Mouse (Mus musculus) MEL-GATA-1-ER (cell line): Measurements from ENCODE around the gene Tysnd1.

Experiments used
- DNase-seq: peaks from one replicate; pipeline ENCODE4 v3.0.0-alpha.2; 2012; ENCODE audit warnings: low read depth; ENCODE audit errors: extremely low read depth

The Tysnd1 gene

GRCm38 (mm10) chr10:61680015-61680913 lies 15.1 kb upstream of the Tysnd1 start, which contains the start of gene Sar1a:
Gene Sar1a, plus strand, starts transcription at chr10:61680299.
- DNase-seq, result peak; percentile 86

GRCm38 (mm10) chr10:61689405-61689804 lies 5.9 kb upstream of the Tysnd1 start:
- no peak for DNase-seq

DNA sequence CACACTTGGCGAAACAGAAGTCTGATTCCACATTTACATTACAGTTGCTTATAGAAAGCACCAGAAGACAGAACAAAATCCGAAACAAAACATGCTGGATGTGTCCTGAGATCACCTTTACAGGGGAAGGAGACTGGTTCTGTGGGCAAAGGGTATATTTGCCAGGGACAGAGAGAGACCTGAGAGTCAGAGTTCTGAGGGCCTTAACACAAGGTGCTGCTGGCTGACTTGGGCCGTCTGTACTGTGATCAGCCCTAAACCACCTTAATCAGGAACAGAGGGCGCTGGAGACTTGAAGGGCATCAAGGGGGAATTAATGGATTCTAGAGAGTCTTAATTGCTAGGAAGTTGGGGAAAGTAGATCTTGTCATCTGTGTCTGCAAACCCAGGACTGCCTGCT lies 1.8 kb upstream of the Tysnd1 start:
- DNase-seq, result no peak

DNA sequence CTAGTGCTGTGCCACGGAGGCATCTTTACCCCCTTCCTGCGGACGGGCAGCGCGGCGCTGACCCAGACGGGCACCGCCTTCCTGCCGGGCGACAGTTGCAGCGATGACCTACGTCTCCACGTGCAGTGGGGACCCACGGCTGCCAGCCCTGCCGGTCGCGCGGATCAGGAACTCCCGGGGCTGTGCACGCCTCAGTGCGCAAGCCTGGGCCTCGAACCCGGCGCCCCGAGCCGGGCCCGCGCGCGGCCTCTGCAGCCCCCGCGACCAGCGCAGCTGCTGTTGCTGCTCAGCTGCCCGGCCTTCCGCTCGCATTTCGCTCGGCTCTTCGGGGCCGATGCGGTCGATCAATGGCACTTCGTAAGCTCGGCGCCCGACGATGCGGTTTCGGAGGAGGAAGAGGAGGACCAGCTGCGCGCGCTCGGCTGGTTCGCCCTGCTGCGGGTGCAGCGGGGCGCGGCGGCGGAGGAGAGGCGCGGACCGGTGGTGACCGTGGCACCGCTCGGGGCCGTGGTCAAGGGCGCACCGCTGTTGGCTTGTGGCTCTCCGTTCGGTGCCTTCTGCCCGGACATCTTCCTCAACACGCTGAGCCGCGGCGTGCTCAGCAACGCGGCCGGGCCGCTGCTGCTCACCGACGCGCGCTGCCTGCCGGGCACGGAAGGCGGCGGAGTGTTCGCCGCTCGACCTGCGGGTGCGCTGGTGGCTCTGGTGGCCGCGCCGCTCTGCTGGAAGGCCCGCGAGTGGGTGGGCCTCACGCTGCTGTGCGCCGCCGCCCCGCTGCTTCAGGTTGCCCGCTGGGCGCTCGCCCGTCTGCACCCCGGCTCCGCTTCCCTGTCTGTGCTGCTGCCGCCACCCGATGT lies 617 bp downstream of the Tysnd1 start:
- DNase-seq, result no peak

GRCm38 (mm10) chr10:61696560-61696823 lies 1.2 kb downstream of the Tysnd1 start:
- no peak for DNase-seq

GRCm38 (mm10) chr10:61697028-61697427 lies 1.7 kb downstream of the Tysnd1 start:
- DNase-seq, result no peak

- DNase-seq, result no peak
Observed at GRCm38 (mm10) chr10:61704663-61705062, 9.3 kb downstream of the Tysnd1 start.

DNA sequence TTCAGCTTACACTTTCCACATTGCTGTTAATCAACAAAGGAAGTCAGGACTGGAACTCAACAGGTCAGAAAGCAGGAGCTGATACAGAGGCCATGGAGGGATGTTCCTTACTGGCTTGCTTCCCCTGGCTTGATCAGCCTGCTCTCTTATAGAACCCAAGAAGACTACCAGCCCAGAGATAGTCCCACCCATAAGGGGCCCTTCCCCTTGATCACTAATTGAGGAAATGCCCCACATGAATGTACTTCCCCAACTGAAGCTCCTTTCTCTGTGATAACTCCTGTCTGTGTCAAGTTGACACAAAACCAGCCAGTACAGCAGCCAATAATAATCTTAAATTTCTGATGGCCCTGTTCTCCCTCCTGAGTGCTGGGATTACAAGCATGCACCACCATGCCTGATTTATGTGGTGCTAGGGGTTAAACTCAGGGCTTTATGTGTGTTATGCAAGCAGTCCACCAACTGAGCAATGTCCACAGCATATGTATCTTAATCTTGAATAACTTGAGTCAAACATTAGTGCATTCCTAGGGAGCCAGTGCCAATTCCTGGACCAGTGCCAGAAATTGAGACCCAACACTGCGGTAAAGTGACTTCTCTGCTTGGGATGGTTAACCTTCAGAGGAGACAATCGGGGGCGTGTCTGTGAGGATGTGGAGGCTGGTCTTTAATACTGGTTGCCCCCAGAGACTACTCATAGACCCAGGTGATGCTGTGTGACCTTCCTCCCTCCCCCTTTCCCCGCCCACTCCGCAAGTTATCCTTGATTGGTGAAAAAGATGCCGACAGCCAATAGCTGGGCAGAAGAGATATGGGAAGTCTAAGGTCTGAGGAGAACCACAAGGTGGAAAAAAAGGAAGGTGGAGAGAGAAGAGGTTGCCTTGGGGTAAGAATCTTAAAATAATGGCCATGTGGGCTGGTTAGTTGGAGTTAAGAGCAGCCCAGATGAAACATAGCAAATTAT lies 11.4 kb downstream of the Tysnd1 start:
- peak; percentile 88 for DNase-seq

DNA sequence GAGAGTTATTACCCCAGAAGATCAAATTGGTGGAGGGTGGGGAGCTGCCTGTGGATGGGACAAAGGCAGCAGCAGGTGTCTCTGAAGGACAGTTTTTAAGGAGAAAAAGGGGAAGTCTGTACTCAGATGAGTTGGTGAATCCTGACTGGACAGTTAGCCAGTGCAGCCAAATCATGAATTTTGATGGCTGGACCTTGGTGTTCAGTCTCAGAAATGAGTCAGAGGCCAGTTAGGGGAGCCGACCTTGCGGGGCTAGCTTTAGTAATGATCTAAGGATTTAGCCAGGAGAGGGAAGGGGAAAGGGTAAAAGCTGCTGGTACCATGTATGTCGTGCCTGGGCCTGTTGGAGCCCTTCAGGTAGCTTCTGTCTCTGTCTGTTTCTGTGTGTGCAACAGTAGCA lies 18.3 kb downstream of the Tysnd1 start:
- no peak for DNase-seq

DNA sequence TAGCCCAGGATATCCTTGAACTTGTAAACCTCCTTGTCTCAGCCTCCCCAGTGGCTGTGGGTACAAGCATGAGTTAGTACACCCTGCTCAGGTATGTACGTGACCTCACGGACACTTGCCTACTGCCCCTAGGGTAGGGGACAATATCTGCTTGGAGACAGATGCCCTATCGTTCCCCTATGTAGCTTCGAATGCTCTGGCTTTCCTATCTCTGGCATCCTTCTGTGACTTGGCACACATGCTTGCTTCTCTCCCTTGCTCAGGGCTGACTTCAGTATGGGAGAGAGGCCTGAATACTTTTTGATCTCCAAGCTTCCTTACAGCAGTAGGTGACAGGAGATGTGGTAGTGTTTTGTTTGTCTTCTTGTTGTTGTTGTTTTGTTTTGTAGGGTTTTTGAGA lies 18.8 kb downstream of the Tysnd1 start:
- no peak for DNase-seq

- no peak for DNase-seq
Observed at GRCm38 (mm10) chr10:61714771-61715461, 19.6 kb downstream of the Tysnd1 start, which contains the start of gene Aifm2. Gene Aifm2, plus strand, starts transcription at chr10:61715263.

DNA sequence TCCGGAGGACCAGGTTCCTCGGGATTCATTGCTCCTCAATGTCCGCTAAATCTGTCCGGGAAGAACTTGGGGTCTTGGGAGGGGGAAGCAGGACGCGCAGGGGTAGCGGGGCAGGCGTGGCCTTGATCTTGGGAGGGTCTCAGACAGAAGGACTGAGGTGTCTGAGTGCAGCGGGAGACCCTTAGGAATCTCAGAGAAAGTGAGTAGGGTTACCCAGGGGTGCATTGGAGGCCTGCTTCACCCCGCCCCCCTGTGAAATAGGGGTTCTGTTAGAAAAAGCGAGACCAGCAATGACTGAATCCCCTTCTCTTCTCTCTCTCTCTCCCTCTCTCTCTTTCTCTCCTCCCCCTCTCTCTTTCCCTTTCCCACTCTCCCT lies 20.1 kb downstream of the Tysnd1 start:
- DNase-seq, result no peak

DNA sequence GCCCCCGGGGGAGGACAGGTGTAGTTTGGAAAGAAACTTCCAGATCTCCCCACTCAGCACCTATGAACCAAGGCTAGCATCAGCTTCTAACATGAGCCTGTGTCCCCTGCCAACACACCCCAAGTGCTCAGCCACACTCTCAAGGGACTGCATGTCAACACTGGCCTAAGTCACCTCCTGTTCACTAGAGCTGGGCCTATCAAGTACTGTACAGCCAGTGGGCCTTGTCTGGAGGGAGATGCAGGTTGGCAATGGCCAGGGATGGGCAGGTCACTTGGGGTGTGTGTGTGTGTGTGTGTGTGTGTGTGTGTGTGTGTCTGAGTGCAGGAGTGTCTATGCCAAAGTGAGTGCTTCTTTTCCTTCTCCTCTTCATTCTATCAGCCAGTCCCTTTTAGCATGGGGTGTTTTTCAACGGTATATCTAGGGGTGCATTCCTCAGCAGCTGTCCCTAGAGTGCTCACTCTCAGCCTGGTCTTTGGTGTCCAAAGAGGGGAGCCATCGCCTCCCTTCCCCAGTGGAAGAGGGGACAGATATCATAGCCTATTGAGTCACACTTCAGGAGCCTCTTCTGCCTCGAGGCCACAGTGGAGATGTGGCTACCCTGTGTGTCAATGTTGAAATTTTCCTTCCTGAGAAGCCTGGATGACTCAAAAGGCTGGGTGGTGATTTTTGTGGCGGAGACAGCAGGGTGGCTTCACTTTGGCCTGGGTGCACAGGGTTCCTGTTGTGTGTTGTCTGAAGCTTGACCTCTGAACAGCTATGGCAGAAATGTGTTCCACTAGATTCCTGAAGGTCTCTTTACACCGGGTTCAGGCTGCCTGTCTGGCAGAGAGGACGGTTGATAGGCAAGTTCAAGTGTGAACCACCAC lies 20.9 kb downstream of the Tysnd1 start:
- DNase-seq, result no peak

DNA sequence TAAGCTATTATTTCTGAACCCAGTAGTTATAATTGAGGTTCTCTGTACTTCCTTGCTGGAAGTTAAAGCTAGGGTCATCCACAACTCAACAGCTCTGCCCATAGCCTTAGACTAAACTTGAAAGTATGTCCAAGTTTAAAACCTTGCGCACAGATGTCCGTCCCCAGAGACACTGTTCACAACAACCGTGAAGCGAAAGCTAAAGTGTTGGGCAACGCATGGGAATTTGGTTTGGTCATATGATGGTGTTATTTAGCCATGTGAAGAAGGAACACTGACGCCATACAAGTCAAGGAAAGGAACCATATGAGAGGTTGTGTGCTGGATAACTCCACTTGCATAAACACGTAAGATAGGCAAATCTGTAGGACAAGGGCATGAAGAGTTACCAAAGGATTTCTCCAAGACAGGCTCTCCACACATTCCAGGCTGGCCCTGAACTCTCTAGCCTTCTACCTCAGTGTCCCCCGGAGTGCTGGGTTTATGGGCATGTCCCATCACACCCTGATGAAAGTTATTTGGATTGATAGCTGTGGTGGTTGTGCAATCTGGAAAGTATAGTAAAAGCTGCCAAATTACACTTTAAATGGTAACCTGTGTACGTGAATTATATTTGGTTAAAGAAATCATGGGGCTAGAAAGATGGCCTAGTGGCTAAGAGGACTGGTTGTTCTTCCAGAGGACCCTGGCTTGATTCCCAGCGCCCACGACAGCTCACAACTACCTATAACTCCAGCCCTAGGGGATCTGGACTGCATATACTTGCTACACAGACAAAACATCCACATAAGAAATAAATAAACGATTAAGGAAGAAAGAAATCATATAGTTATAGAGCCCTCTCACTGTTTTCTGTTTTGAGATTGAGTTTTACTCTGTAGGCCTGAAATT lies 22.3 kb downstream of the Tysnd1 start:
- DNase-seq, result no peak

DNA sequence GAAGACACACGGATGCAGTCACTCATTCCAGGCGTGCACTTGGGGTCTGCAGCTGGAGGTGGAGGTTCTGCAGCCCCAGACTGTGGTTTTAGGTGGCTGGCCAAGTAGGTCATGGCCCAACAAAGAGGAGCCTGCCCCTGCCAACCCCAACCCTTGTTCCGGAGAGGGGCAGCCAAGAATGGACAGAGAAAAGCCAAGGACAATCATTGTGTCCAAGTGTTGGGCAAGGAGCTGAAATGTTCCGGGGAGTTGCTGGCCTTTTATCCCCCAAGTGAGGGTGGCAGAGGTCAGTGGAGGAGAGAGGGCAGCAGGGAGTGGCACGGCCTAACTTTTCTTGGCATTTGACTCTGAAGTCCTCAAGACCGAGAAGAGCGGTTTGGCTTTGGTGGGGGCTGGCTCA lies 25.0 kb downstream of the Tysnd1 start:
- no peak for DNase-seq

- DNase-seq, result no peak
Observed at GRCm38 (mm10) chr10:61722215-61722614, 26.9 kb downstream of the Tysnd1 start.

DNA sequence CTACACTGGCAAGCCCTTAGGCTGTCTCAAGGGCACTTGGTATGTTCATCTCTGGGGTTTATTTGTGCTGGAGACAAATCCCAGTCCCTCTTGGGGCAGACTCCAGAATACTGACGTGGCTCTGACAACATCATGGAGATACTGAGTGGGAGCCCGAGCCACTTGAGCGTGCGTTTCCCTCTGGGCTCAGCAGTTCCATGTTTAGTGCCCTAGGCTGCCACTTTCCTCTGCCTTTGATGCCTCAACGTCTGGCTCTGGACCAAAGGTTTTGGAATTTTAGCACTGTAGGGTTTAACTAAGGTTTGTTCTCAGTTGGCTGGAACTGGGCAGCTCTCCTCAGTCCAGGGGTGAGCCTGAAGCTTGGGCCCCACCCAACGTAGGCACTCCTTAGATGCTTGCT lies 28.0 kb downstream of the Tysnd1 start:
- DNase-seq, result no peak

GRCm38 (mm10) chr10:61729181-61729580 lies 33.9 kb downstream of the Tysnd1 start:
- DNase-seq, result no peak

DNA sequence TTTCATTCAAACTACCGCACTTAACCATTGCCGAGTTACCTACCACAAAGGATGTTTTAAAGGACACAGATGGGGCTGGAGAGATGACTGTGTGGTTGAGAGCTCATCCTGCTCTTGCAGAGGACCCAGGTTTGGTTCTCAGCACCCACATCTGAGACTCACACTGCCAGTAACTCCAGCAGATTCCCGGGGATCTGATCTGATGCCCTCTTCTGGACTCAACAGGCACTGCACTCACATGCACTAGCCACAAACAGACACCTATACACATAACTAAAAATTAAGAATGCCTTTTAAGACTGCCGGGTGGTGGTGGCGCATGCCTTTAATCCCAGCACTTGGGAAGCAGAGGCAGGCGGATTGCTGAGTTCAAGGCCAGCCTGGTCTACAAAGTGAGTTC lies 34.9 kb downstream of the Tysnd1 start:
- DNase-seq, result no peak
